Mouse (Mus musculus) adrenal gland, adult 2 months (tissue): ENCODE results near the gene Naip6. TPM values are rescaled to one million over a fixed set of nuclear protein-coding genes. Genes with fewer than 3 reads are reported as not detected.
A peak's percentile ranks its signal among the peaks of the same experiment; 100 is the strongest.
"Not testable (repeated sequence)": the region's sequence is repeated elsewhere in the genome, so short reads cannot be mapped to it uniquely, and the experiment has no call there.

Source experiments
- DNase-seq: peaks from one replicate; pipeline ENCODE4 v3.0.0; 2021
- long read RNA-seq: library from polyadenylated mRNA; stranded (forward); transcript quantifications from one replicate; pipeline ENCODE4 v2.0.0, GENCODE M21; 2021
- polyA plus RNA-seq: library from polyadenylated mRNA; depleted of rRNA; stranded (reverse); fragments of >200 nt; gene quantifications from 2 replicates; pipeline ENCODE4 v1.2.3, GENCODE M21; 2012; rRNA removed
- total RNA-seq, 2 experiments: library from RNA; stranded (reverse); gene quantifications; 2 replicates each; pipeline ENCODE4 v1.2.3; 2021

The Naip6 gene
- total RNA-seq (under 1 TPM; 0.24 to 0.37 TPM), polyA plus RNA-seq (0.19 and 0.28 TPM in 2 replicates)
- long read RNA-seq, result 0 reads

GRCm38 (mm10) chr13:100317256-100317893 lies at the start of gene Naip6:
Gene Naip6 (minus strand): TSS chr13:100317674.
- DNase-seq, result not testable (repeated sequence)

GRCm38 (mm10) chr13:100352315-100352714 lies 34.8 kb upstream of the Naip6 start:
- DNase-seq, result not testable (repeated sequence)

GRCm38 (mm10) chr13:100349510-100350173 lies 32.2 kb upstream of the Naip6 start:
- DNase-seq, result not testable (repeated sequence)

DNA sequence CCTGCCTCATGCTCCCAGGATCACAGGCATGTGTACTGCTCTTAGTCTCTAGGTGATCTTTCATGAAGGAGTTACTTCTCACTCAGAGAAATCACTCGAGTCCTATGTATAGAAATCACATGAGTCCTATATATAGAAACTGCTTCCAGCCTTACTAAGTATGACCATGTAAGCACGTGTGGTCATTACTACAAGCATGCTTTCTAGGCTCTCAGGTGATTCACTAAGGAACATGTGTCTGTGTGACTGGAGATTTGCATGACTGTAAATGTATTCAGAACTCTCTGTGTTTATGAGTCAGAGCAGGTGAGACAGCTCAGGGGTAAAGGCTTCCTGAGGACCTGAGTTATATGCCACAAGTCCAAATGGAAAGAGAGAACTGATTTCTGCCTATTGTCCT lies 24.3 kb upstream of the Naip6 start:
- DNase-seq, result no peak

- not testable (repeated sequence) for DNase-seq
Observed at GRCm38 (mm10) chr13:100331728-100332127, 14.3 kb upstream of the Naip6 start.

DNA sequence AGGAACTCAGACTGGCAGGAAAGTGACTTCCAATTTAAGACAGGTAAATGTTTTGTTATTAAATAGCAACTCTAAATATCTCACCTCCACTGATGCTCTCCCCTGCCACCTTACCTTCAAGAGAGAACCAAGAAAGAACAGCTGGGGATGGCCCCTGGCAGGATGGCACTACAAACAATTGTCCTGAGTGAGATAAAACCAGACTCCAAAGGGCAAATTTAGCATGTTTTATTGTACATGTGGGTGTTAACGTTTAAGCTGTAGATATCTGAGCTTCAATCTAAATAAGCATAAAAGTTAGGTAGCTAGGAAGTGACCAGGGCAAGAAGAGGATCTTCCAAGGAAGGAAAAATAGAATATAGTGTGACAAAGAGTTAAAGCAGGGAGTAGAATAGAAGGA lies 11.4 kb upstream of the Naip6 start:
- DNase-seq, result not testable (repeated sequence)

DNA sequence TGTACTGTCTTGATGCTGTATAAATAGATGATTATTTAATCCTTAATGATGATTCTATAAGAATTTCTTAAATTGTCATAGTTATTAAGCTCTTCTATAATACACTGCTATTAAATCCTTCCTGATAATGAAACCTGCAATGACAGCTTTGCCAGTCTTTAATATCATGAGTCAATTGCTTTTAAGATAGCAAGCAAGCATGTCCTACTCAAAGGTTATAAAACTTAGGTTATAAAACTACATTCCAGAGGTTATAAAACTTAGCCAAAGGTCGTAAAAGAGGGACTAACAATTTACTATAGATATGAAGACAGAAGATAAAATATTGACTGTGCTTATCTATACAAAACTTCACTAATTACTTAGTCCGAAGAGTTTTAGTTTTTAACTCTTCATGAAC lies 10.6 kb upstream of the Naip6 start:
- DNase-seq, result not testable (repeated sequence)

- DNase-seq, result not testable (repeated sequence)
Observed at GRCm38 (mm10) chr13:100322266-100322837, 4.9 kb upstream of the Naip6 start.

DNA sequence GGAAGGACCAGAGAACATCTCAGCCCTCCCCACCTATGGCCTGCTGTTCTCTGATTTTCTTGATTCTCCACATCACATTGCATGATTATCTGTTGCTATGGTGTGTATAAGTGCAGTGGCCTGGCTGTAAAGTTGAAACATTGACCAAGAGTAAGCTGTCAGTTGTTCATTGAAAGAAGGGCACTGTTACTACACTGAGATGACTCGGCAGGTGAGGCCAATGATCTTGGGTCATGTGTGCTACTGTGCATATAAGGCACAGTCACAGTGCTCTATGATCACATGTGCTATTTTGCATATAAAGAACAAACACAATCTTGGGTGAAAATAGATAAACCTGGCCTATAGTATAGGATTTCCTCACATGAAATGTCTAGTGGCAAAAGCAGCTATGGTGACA lies 32.9 kb downstream of the Naip6 start:
- no peak for DNase-seq

GRCm38 (mm10) chr13:100271474-100272132 lies 45.9 kb downstream of the Naip6 start:
- DNase-seq, result not testable (repeated sequence)

DNA sequence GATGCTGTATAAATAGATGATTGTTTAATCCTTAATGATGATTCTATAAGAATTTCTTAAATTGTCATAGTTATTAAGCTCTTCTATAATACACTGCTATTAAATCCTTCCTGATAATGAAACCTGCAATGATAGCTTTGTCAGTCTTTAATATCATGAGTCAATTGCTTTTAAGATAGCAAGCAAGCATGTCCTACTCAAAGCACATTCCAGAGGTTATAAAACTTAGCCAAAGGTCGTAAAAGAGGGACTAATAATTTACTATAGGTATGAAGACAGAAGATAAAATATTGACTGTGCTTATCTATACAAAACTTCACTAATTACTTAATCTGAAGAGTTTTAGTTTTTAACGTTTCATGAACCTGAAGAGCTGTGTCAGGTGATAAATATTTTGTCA lies 60.5 kb downstream of the Naip6 start:
- DNase-seq, result not testable (repeated sequence)

DNA sequence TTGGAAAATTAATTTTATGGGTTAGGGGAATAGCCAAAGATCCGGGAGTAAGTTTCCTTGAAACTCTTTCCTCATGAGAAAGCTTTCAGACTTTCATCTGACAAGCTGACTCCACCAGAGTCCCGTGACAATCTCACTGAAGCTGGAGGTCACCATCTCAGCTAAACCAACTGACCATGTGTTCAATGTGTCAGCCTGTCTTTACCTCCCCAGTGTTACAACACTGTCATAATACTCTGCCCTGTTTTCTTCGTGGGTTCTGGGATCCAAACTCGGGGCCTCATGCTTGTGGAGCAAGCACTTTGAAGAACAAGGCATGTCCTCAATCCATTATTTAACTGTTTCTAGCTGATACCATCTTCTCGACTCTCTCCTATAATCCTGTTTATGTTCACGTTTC lies 61.5 kb downstream of the Naip6 start:
- DNase-seq, result not testable (repeated sequence)

GRCm38 (mm10) chr13:100251897-100252296 lies 65.6 kb downstream of the Naip6 start:
- DNase-seq, result not testable (repeated sequence)

- DNase-seq, result peak; percentile 3
Observed at GRCm38 (mm10) chr13:100246896-100247519, 70.5 kb downstream of the Naip6 start.

- DNase-seq, result not testable (repeated sequence)
Observed at GRCm38 (mm10) chr13:100246223-100246622, 71.3 kb downstream of the Naip6 start, which contains the start of gene Naip5. Gene Naip5 (minus strand): TSS chr13:100246323.

DNA sequence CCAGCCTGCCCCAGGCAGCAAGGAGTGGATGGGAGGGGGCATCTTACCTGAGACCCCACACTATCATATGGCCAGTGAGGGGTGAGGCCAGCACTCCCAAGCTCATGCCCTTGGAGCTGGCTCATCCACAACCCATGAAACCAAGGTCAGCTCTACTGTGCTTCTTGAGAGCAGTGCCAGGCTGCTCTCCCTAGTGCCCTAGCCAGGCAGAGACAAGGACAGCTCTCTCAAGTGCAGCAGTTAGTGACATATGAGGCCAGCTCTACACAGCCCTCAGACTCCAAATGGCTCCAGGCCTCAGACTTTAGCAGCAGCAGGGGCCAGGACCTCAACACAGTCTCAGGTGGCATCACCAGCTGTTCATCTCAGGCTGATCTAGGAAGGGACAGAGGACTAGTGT lies 73.8 kb downstream of the Naip6 start:
- peak; percentile 68 for DNase-seq

Other genes with a start within 250 kb of the Naip6 start
- 10 to 100 TPM; 17.3 to 45.7 TPM for gene Bdp1, start 213.6 kb downstream of the Naip6 start, total RNA-seq
- gene Bdp1, start 213.6 kb downstream of the Naip6 start, polyA plus RNA-seq, result 0.73 and 1.3 TPM in 2 replicates
- gene Serf1, start 209.7 kb downstream of the Naip6 start, total RNA-seq, result 10 to 100 TPM; 12.4 to 31.1 TPM
- 11.7 and 24.1 TPM in 2 replicates for gene Serf1, start 209.7 kb downstream of the Naip6 start, polyA plus RNA-seq
- 10 to 100 TPM; 34.5 to 39.6 TPM for gene Smn1, start 192.8 kb downstream of the Naip6 start, total RNA-seq
- 8.7 and 13.3 TPM in 2 replicates for gene Smn1, start 192.8 kb downstream of the Naip6 start, polyA plus RNA-seq
- gene Naip2, start 115.6 kb downstream of the Naip6 start, total RNA-seq, result 1 to 10 TPM; 1.8 to 2.1 TPM
- 0.50 and 0.55 TPM in 2 replicates for gene Naip2, start 115.6 kb downstream of the Naip6 start, polyA plus RNA-seq
- 1 to 10 TPM; 1.1 to 7.7 TPM for gene Naip5, start 71.4 kb downstream of the Naip6 start, total RNA-seq
- 2.4 and 4.6 TPM in 2 replicates for gene Naip5, start 71.4 kb downstream of the Naip6 start, polyA plus RNA-seq
- under 1 TPM; 0.07 to 0.12 TPM for gene Naip1, start 135.2 kb upstream of the Naip6 start, total RNA-seq
- gene Naip1, start 135.2 kb upstream of the Naip6 start, polyA plus RNA-seq, result 0.04 and 0.06 TPM in 2 replicates
- gene Gtf2h2, start 174.9 kb upstream of the Naip6 start, total RNA-seq, result 10 to 100 TPM; 27.2 to 27.9 TPM
- gene Gtf2h2, start 174.9 kb upstream of the Naip6 start, polyA plus RNA-seq, result 13.9 and 17.1 TPM in 2 replicates
- gene Ocln, start 235.0 kb upstream of the Naip6 start, total RNA-seq, result 10 to 100 TPM in 1 of 2 experiments, 1 to 10 TPM in 1; 5.7 to 23.9 TPM
- 0.32 and 0.49 TPM in 2 replicates for gene Ocln, start 235.0 kb upstream of the Naip6 start, polyA plus RNA-seq